Mouse (Mus musculus) left cerebral cortex, postnatal 25 days (tissue): ENCODE data around the gene Fam20c. TPM values are rescaled to one million over a fixed set of nuclear protein-coding genes. Genes with fewer than 3 reads are reported as not detected.

Experiments
- DNase-seq, 2 experiments: peaks; one replicate each; pipeline ENCODE4 v3.0.0; 2022; ENCODE audit warnings: low spot score in 2 of 2, mixed read lengths in 1 of 2
- intact Hi-C: fragments of 180-260 bp; cut with DNase I; formaldehyde crosslinking; loops from one replicate; pipeline ENCODE4 v1.15.1; 2025
- total RNA-seq, 2 experiments: library from RNA; stranded (reverse); gene quantifications; 2 replicates each; pipeline ENCODE4 v1.2.3; 2021

Gene Fam20c
- total RNA-seq, 2 experiments from 2014 or later, result 39.0 to 40.2 TPM

DNA sequence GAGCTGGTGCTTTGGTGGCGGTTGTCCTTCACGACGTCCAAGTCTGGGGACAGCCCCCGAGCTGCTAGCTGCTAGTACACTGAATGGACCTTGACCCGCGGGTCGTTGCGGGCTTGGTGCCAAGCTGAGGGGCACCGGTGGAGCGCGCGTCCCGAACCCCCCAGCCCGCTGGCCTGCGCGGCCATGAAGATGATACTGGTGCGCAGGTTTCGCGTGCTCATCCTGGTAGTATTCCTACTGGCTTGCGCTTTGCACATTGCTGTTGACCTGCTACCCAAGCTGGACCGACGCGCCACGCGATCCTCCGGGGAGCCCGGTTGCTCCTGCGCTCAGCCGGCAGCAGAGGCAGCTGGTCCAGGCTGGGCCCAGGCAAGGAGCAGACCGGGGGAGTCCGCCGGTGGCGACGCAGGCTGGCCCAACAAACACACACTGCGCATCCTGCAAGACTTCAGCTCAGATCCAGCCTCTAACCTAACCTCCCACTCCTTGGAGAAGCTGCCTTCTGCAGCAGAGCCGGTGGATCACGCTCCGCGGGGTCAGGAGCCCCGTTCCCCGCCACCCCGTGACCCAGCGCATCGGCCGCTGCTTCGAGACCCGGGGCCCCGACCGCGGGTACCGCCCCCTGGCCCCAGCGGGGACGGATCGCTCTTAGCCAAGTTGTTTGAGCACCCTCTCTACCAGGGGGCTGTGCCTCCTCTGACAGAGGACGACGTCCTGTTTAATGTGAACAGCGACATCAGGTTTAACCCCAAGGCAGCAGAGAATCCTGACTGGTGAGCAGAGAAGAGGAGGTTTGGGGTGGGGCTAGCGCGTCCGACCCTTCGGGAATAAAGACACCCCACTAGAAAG lies 1.4 kb downstream of the Fam20c start:
- peak; percentile 38 to 40 for DNase-seq
- intact Hi-C loops, result no loop called here

DNA sequence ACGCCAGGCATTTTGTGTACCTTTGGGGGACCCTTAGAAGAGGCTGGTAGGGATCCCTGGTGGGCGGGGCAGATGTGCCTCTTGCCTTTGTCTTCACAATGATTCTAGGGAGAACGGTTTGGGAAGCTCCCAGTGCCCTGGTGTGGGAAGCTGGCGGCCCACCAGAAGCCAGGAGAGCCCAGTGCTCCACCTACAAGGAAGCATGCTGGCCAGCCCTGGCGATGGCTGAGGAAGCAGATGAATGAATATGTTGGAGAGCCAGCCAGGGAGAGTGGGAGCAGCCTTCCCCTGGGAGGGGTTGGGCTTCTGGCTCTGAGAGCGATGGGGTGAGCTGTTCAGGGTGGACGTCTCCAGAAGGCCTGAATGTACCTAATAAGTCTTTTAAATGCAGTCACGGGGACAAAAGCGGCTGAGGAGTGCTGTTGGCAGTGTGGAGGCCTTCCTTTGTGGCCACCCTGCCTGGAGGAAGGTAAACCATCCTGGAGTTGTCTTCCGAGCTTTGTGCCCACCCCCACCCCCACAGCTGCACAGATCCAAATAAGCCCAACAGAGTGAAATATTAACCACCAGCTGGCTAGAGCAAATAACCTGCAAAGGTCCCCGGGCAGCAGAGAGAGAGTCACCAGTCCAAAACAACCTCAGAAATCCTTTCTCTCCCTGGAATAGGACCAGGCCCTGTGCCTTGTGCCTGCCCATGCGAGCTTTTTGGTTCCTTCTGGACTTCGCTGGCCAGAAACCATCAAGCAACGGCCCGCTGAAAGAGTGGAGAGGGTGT lies 2.2 kb downstream of the Fam20c start:
- intact Hi-C loops, result no loop called here

DNA sequence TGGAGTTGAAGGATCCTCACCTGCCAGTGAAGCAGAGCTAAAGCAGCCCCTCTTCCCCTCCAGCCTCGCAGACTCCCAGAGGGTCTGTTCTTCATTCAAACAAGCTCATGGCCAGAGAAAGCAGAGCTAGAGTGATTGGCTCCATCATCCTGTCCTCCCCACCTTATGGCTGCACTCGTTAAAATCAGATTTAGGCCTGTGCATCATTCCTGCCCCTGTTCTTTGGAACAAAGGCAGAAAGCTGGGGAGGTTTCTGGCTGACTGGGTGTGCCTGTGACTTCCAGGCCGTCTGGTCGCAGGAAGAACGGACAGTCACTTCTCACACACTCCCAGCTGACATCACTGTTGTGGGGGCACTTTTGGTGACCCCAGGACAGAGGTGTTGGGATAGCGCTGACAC lies 2.8 kb downstream of the Fam20c start:
- intact Hi-C loops, result no loop called here
- no peak for DNase-seq

More for the DNA sequence above, 2.2 kb downstream of the Fam20c start:
- DNase-seq, result peak; percentile 43 to 69

DNA sequence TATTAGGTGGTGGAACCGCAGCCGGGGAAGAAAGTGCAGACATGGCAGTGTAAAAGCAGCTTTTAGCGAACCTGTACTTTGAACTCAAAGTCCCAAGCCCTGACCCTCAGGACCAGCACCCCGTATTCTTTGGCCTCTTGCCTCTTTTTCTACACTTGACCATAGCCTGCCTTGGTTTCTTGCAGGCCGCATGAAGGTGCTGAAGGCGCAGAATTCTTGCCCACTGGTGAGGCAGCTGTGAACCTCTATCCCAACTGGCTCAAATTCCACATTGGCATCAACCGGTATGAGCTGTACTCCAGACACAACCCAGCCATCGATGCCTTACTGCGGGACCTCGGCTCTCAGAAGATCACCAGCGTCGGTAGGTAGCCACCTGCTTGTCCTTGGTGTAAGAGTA lies 3.3 kb downstream of the Fam20c start:
- no peak for DNase-seq
- intact Hi-C loops, result no loop called here

DNA sequence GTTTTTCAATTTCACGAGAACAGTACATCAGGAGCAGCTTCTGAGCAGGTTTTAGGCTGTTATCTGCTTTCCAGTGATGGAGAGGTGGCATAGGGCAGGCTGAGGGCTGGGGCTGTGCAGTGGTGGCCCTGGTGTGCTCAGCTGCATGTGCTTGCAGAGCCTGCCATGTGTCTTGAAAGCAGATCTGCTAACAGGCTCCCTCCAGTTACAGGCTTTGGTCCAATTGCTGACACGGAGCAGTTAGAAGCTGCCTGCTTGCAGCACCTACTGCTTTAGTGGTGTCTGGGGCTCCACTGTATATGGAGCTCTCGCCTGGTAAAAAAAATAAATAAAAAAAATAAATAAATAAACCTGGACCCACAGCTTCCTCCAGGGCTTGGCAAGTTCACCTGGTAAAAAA lies 4.2 kb downstream of the Fam20c start:
- DNase-seq, result no peak

DNA sequence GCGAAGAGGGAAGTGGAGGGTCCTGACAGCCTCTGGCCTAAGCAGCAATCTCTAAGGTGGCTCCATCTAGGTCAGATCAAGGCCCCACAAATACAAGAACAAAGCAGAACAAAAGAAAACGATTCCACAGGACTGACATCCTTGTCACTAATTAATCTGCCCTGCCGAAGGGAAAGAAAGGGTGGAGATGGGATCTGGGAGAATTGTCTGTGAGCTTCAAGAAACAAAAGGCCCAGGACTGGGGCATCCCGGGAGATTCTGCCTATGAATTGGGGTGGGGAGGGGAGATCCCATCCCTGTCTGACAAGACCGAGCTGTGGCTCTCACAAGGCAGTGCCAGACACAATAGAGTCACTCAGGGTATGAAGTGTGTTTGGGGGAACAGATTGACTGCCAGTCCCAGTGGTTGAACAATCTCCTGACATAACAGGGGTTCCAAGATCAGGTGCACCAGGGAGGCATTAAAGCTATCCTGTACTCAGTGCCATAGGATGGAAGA lies 7.6 kb downstream of the Fam20c start:
- no peak for DNase-seq
- intact Hi-C loops, result no loop called here

More for the DNA sequence above, 4.2 kb downstream of the Fam20c start:
- intact Hi-C loops, result no loop called here

DNA sequence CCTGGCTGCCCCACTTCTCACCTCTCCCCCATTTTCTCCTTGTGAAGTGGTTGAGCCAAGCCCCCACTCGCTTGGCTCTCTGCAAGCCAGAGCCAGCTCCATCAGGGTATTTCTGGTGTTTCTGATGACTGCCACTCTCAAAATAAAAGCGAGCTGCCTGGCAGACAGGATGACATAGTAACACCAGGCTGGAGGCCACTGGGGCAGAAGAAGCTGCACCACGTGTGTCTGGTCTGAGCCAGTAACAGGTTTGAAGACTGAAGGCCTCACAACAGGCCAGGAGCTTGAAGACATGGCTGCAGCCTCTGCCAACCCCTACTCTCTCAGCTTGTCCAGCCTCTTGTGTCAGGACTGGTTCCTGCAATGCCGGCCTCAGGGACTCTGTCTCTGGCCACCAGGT lies 8.0 kb downstream of the Fam20c start:
- no peak for DNase-seq
- intact Hi-C loops, result no loop called here

DNA sequence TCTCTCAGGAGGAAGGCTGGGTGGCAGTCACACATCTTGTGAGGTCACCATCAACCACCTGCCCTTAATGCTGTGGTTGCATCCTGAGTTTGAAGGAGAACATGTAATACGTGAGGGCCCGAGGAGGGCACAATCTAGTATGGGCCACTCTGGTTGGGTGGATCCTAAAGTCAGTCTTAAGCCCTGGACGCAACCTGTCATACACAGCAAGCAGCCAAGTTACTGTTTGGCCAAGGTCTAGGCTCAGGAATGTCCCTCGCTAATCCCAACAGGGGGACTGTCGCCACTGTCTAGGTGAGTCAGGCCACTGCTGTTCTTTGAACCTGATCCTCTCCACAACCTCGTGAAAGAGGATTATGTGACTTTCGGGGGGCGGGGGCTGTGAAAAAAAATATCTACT lies 10.3 kb downstream of the Fam20c start:
- intact Hi-C loops, result no loop called here

DNA sequence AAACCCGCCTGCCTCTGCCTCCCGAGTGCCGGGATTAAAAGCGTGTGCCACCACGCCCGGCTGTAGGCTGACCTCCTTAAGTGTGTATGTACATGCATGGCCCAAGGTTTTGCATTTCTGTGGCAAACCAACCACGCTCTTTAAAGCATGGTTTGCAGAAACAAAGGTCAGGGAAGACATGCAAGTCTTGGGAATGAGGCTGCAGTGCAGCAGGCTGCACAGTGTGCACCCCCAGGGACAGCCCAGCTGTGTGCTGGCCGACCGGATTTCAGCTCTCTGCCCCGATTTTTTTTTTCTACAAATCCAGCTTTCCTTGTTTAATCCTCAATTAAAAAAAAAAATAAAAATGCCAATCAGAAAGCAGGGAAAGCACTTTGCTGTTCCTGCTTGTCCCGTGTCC lies 13.3 kb downstream of the Fam20c start:
- intact Hi-C loops, result no loop called here
- no peak for DNase-seq

More for the DNA sequence above, 10.3 kb downstream of the Fam20c start:
- no peak for DNase-seq

DNA sequence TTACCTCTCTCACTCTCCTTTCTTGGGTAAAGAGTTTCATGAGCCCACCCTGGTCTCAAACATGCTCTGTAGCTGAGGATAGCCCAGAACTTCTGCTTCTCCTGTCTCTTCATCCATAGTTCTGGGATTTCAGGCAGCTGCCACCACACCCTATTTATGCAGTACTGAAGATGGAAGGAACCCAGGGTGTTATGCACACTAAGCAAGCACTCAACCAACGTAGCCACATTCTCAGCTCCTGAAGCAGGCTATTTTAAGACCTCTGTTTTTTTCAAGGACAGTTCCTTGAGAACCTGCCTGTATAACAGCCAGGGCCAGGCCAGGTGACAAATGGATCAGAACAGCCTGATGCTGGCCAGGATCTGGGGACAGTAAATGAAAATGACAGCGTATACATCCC lies 14.4 kb downstream of the Fam20c start:
- intact Hi-C loops, result no loop called here
- no peak for DNase-seq

DNA sequence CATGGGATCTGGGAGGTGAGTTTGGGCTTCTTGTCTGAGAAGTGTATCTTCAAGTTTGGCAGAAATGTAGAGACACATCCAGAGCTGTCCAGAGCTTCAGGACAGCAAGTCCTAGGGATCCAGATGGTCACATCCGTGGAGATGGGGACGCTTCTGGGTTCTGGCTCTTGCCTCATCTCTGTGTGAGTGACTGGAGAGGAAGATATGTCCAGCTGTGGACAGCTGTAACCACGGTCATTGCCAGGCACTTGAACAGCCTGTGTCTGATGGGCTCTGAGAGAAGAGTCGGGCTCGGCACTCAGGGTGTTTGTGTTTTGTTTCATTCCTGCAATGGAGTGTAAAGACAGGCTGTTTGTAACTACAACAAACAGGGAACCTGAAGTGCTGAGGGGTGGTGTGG lies 14.8 kb downstream of the Fam20c start:
- intact Hi-C loops, result no loop called here
- DNase-seq, result no peak

DNA sequence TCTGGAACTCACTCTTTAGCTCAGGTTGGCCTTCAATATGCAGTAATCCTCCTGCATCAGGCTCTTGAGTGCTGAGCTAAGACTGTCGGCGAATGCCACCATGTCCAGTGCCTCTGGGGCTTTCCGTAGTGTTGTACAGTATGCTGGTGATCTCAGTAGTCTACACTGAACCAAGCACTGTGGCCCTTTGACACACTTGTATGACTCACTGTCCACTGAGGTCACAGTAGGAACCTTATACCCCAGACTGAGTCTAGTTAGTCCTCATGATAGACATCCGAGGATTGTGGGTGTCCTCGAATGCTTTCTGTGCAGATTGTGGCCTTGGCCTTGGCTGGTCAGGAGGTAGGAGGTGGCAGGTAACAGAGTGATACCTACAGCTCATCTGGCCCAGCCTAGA lies 20.8 kb downstream of the Fam20c start:
- intact Hi-C loops, result no loop called here
- DNase-seq, result no peak

DNA sequence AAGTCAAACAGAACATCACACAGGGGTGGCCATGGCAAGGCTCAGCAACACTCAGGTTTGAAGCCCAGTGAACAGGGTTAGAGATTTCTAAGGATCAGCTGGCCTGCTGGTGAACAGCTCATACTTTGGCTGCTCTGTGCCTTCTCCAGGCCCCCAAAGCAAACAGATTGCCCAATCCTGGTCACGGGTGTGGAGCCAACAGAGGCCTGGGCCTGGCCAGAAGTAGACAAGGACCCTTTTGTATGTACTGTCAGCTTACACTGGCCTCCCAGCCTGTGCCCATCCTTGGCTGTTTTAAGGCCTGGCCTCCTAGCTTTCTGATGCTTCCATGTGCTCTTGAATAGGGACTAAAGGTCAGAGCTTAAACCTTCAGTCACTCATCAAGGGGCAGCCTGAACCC lies 22.0 kb downstream of the Fam20c start:
- intact Hi-C loops, result no loop called here
- no peak for DNase-seq

DNA sequence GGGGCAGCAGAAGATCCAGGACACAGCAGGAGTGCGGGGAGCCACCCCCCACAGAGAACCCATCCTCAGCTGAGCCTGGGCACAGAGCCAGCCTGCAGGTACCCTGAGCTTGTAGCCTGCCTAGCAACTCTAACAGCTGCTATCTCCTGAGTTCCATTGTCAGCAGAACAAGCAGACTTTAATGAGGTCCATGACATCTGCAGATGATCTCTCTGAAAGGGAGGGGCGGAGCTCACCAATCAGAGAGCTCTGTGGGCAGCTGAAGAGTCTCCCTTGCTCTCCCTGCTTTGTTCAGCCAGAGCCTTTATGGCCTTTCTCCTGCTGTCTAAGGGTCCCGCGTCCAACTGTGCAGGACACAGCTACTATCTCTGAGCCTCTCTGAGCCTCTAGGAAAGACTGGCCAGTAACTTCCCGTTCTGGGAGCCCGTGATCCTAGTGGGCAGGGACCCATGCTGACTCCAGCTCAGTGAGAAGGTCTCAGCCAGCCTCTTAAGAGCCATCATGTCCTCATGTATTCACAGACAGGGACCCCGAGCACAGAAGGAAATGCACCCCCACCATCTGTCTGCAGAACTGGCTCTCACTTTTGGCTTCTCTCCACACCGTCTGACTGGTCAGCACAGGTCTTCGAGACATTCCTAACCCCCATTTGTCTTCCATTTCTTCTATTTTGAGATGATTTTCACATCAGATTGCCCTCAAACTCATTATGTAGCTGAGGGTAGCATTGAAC lies 24.6 kb downstream of the Fam20c start:
- peak in 1 of 2 experiments; percentile 51 for DNase-seq
- intact Hi-C loops, result no loop called here

DNA sequence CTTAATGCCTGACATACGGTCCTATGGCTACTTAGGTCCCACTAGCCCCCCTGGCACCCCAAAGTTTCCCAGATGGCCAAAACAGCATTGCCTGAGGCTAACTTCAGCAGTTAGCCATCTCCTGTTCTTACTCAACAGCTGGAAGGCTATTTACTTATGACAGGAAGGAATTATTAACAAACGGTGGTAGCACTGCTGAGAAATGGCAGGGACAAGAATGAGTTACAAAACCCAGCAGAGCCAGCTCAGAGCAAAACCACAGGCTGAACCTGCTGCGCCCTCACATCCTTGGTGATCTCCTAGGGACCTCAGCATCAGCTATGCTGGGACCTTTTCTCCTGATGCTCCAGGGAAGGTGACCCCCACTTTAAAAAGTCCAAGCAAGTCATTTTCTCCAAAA lies 25.3 kb downstream of the Fam20c start:
- intact Hi-C loops, result no loop called here
- no peak for DNase-seq

DNA sequence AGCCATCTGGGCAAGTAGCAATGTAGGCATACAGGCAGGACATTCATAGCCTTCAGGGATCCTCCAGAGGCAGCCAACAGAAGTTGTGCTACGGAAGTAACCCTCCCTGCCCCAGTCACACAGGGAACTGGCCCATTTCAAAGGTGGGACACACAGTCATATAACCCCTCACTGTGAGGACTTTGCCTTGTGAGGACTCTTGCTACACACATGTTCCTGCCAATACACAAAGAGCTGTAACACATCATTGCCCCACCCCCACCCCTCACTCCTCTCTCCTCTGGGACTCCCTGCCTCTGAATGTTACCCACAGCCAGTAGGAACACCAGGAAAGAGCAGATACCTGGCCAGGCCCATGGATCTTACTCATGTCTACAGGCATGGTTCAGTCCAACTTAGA lies 28.4 kb downstream of the Fam20c start:
- intact Hi-C loops, result no loop called here
- DNase-seq, result no peak

DNA sequence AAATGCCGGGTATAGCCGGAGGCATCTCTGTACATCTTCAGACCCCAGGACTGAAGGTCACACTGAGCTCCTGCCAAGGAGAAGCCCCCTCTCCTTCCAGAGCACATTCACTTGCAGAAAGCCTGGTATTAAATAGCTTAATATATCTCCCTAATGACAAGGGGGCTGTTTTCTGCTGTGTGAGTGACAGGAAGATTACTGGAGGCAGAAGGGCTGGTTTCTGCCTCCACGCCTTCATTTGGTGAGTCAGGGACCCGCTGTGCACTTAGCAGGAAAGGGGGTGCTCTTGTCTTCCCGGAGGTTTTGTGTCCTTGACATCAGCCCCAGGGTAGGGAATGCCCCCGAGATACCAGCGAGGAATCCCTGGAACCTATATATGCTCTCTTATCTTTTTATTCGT lies 28.9 kb downstream of the Fam20c start:
- intact Hi-C loops, result no loop called here
- no peak for DNase-seq

DNA sequence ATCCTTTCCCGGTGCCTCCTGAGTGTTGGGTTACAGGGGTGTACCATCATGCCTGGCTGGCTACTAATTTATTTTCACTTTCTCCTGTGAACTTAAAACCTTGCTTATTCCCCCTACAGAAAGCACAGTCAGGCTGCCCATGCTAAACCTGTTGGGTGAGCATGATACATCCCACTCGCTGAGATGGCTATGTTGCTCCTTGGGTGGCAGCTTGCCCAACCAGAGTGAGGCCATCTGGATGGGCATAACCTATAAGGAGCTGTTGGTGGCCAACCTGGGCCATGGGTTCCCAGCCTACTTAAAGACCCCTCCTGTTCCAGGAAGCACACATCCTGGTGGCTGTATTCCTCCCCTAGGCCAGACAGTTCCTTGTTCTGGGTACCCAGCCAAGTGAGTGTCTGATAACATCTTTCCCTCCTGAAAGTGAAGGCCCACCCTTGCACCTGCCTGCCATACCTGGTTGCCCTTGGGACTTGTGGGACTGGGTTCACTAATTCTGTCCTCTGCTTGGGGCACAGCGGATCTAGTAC lies 31.7 kb downstream of the Fam20c start:
- no peak for DNase-seq
- intact Hi-C loops, result no loop called here

DNA sequence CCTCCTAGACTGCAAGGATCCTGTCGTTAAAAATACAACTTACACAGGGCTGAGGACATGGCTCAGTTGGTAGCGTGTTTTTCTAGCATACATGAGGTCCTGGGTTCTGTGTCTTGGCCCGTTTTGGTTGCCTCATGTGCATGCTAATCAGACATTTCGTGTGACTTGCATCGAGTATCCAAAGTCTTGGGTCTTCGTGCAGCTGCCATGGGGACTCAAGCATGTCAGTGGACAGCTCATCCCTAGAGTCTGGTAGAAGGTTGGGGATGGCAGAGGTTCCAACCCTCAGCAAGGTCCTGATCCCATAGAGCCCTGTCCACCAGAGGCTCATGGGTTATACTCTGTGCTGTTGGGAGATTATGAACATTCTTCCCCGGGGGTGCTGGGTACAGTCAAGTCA lies 33.3 kb downstream of the Fam20c start:
- intact Hi-C loops, result no loop called here
- no peak for DNase-seq
